Comparison of ENCODE assay signal across 30 mouse cellular contexts in the genomic region with DNA sequence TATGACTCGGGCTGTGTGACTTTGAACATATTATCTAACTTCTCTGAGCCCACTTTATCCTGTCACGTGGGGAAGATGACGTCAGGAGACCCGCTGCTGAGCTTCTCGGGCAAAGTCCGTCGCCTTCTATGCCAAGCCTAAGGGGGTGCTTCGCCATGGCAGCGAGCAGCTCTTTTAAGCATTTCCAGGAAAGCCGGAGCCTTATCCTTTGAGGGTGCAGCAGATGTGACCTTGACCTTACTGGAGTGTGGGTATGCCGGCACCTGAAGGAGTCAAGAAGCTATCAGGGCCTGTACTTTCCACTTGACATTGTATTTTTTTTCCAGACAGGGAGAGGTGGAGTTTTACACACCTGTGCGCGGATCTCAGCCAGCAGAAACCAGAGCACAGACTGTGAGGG. TPM values are rescaled to one million over a fixed set of nuclear protein-coding genes. Genes with fewer than 3 reads are reported as not detected.
A peak's percentile ranks its signal among the peaks of the same experiment; 100 is the strongest.
DNase-seq lines count a peak whose midpoint lies in the region; ATAC-seq and TF ChIP-seq lines count a peak whose summit lies in the region.
"Had no signal": no experiment of that assay in that cellular context is flagged by ENCODE, and none has a peak within 500 bp of the region (broad histone marks: within the 10 kb centered on the region; RNA-seq: fewer than 3 reads in every experiment).

No protein-coding gene starts in this region.

- H3K27me3 ChIP-seq in C2C12 (ENCODE audit: control insufficient read depth, insufficient read depth, insufficient read length), result peaks cover 14% of the 10 kb centered on the region
- no peaks in the 10 kb centered on the region for H3K27me3 ChIP-seq in intestine, embryonic 16.5 days (replicated peaks; ENCODE audit: control insufficient read depth, insufficient read depth, low read length)
- H3K27me3 ChIP-seq in stomach, postnatal 0 days (ENCODE audit: control insufficient read depth, insufficient read depth, low read length), result no peaks in the 10 kb centered on the region
- no peaks in the 10 kb centered on the region for H3K27me3 ChIP-seq in hindbrain, embryonic 11.5 days (ENCODE audit: control insufficient read depth, insufficient read depth, low read length)
- H3K27me3 ChIP-seq: embryonic facial prominence, embryonic 13.5 days; forebrain, embryonic 12.5 days; forebrain, embryonic 15.5 days; heart, embryonic 12.5 days; heart, embryonic 15.5 days; hindbrain, embryonic 12.5 days; hindbrain, embryonic 15.5 days had no signal

- H3K9me3 ChIP-seq in intestine, embryonic 16.5 days (ENCODE audit: control insufficient read depth, low read length), result no peaks in the 10 kb centered on the region
- no peaks in the 10 kb centered on the region for H3K9me3 ChIP-seq in stomach, postnatal 0 days (ENCODE audit: control insufficient read depth, low read length)
- H3K9me3 ChIP-seq in hindbrain, embryonic 11.5 days (ENCODE audit: control insufficient read depth, low read length), result no peaks in the 10 kb centered on the region
- H3K9me3 ChIP-seq: embryonic facial prominence, embryonic 10.5 days; embryonic facial prominence, embryonic 13.5 days; forebrain, embryonic 12.5 days; forebrain, embryonic 15.5 days; G1E; heart, embryonic 12.5 days; heart, embryonic 15.5 days; hindbrain, embryonic 12.5 days; hindbrain, embryonic 15.5 days had no signal

- DNase-seq in adrenal gland, postnatal 14 days, result peak; percentile 29
- no peak for DNase-seq in adrenal gland, adult 2 months
- DNase-seq in stomach, postnatal 0 days (ENCODE audit: low spot score), result peak; percentile 74
- no peak for DNase-seq in hindbrain, embryonic 11.5 days (ENCODE audit: low spot score)
- DNase-seq in gastrocnemius, postnatal 25 days, result no peak
- no peak for DNase-seq in heart, postnatal 25 days (ENCODE audit: low spot score)
- DNase-seq: adrenal gland, postnatal 10 days; cerebellum, adult 11 months; cerebellum, adult 2 months; cerebellum, adult 9-11 months; cerebellum, postnatal 25 days; gastrocnemius, postnatal 10 days; heart, adult 18-20 months; heart, postnatal 10 days; heart, postnatal 4 days had no signal

- H3ac ChIP-seq in C2C12 (ENCODE audit: control insufficient read depth, insufficient read length, low read depth), result no peak overlapping the region

- H3K27ac ChIP-seq in intestine, embryonic 16.5 days (ENCODE audit: low read length), result no peak overlapping the region
- no peak overlapping the region for H3K27ac ChIP-seq in stomach, postnatal 0 days (replicated peaks)
- H3K27ac ChIP-seq in hindbrain, embryonic 11.5 days (ENCODE audit: low read depth, low read length), result no peak overlapping the region
- H3K27ac ChIP-seq: embryonic facial prominence, embryonic 10.5 days; embryonic facial prominence, embryonic 13.5 days; forebrain, embryonic 12.5 days; forebrain, embryonic 15.5 days; heart, embryonic 15.5 days; hindbrain, embryonic 12.5 days; hindbrain, embryonic 15.5 days had no signal

- WGBS in intestine, embryonic 16.5 days, result 49% methylated on average over 13 of the region's 13 CpGs
- WGBS in stomach, postnatal 0 days, result 54% methylated on average over 13 of the region's 13 CpGs
- WGBS in hindbrain, embryonic 11.5 days, result 71% methylated on average over 13 of the region's 13 CpGs

- no peaks in the 10 kb centered on the region for H3K4me1 ChIP-seq in intestine, embryonic 16.5 days (ENCODE audit: control insufficient read depth, insufficient read depth, low read length)
- H3K4me1 ChIP-seq in stomach, postnatal 0 days (replicated peaks; ENCODE audit: control insufficient read depth, insufficient read depth), result no peaks in the 10 kb centered on the region
- no peaks in the 10 kb centered on the region for H3K4me1 ChIP-seq in hindbrain, embryonic 11.5 days (replicated peaks; ENCODE audit: control insufficient read depth, insufficient read depth, low read length)
- H3K4me1 ChIP-seq: embryonic facial prominence, embryonic 13.5 days; forebrain, embryonic 12.5 days; forebrain, embryonic 15.5 days; hindbrain, embryonic 12.5 days; hindbrain, embryonic 15.5 days had no signal

- intact Hi-C loops in heart, postnatal 25 days (cut with DNase I), result no loop called here

- no peak overlapping the region for H3K9ac ChIP-seq in intestine, embryonic 16.5 days (ENCODE audit: low read depth, low read length)
- no peak overlapping the region for H3K9ac ChIP-seq in stomach, postnatal 0 days (ENCODE audit: low read length)
- H3K9ac ChIP-seq in hindbrain, embryonic 11.5 days (ENCODE audit: low read depth, low read length), result no peak overlapping the region
- H3K9ac ChIP-seq: embryonic facial prominence, embryonic 13.5 days; forebrain, embryonic 12.5 days; forebrain, embryonic 15.5 days; heart, embryonic 12.5 days; heart, embryonic 15.5 days; hindbrain, embryonic 12.5 days; hindbrain, embryonic 15.5 days had no signal

- no peak for TF ChIP-seq CTCF in C2C12 (IDR thresholded peaks at IDR 0.05; ENCODE audit: control insufficient read depth, insufficient read depth, insufficient read length)
- no peak for TF ChIP-seq CTCF in stomach, postnatal 0 days (IDR thresholded peaks at IDR 0.05; ENCODE audit: low read depth)

- H3K79me3 ChIP-seq in C2C12 (ENCODE audit: low read depth), result no peaks in the 10 kb centered on the region

- no peak for TF ChIP-seq EP300 in stomach, postnatal 0 days (optimal IDR thresholded peaks at IDR 0.05)

- no peaks in the 10 kb centered on the region for H3K79me2 ChIP-seq in C2C12 (ENCODE audit: control insufficient read depth, insufficient read depth)

- H3K36me3 ChIP-seq in C2C12 (ENCODE audit: control insufficient read depth, insufficient read depth), result no peaks in the 10 kb centered on the region
- H3K36me3 ChIP-seq in intestine, embryonic 16.5 days (ENCODE audit: control insufficient read depth, insufficient read depth, low read length), result no peaks in the 10 kb centered on the region
- no peaks in the 10 kb centered on the region for H3K36me3 ChIP-seq in stomach, postnatal 0 days (ENCODE audit: control insufficient read depth, insufficient read depth, low read length)
- peaks cover 8% of the 10 kb centered on the region for H3K36me3 ChIP-seq in hindbrain, embryonic 11.5 days (ENCODE audit: control insufficient read depth, insufficient read depth, low read length)
- H3K36me3 ChIP-seq: G1E; heart, embryonic 15.5 days; hindbrain, embryonic 15.5 days had no signal

- no peak overlapping the region for H3K4me3 ChIP-seq in C2C12 (ENCODE audit: insufficient read depth, poor library complexity, severe bottlenecking)
- H3K4me3 ChIP-seq in intestine, embryonic 16.5 days (ENCODE audit: low read length), result no peak overlapping the region
- H3K4me3 ChIP-seq in stomach, postnatal 0 days (ENCODE audit: low read depth, low read length), result no peak overlapping the region
- H3K4me3 ChIP-seq in hindbrain, embryonic 11.5 days (ENCODE audit: low read depth, low read length), result no peak overlapping the region
- H3K4me3 ChIP-seq: embryonic facial prominence, embryonic 10.5 days; embryonic facial prominence, embryonic 13.5 days; erythroblast, embryonic 14.5 days; forebrain, embryonic 12.5 days; forebrain, embryonic 15.5 days; heart, embryonic 12.5 days; heart, embryonic 15.5 days; hindbrain, embryonic 12.5 days; hindbrain, embryonic 15.5 days had no signal

- peak; percentile 26; the same call in 1 of the 2 replicates for ATAC-seq in intestine, embryonic 16.5 days
- peak; percentile 70 for ATAC-seq in stomach, postnatal 0 days (ENCODE audit: low FRiP score, low TSS enrichment)
- no peak for ATAC-seq in hindbrain, embryonic 11.5 days (ENCODE audit: low FRiP score)
- ATAC-seq: forebrain, embryonic 15.5 days had no signal

- H3K4me2 ChIP-seq in intestine, embryonic 16.5 days (ENCODE audit: low read depth, low read length), result no peak overlapping the region
- H3K4me2 ChIP-seq in stomach, postnatal 0 days (replicated peaks; ENCODE audit: low read depth), result no peak overlapping the region
- no peak overlapping the region for H3K4me2 ChIP-seq in hindbrain, embryonic 11.5 days (replicated peaks; ENCODE audit: low read depth, low read length)
- H3K4me2 ChIP-seq: embryonic facial prominence, embryonic 13.5 days; forebrain, embryonic 12.5 days; forebrain, embryonic 15.5 days; heart, embryonic 12.5 days; heart, embryonic 15.5 days; hindbrain, embryonic 12.5 days; hindbrain, embryonic 15.5 days had no signal

RNA-seq across cellular contexts. Expression of gene Pla2g1b, which starts 7.1 kb away (rescaled TPM):
- not detected in 2 replicates for total RNA-seq in adrenal gland, postnatal 14 days (2021)
- total RNA-seq in adrenal gland, adult 2 months (2021), result not detected
- polyA plus RNA-seq in adrenal gland, adult 2 months (2012; rRNA removed), result 7.6 TPM in 1 of 2 replicates, not detected in the other
- not detected for polyA plus RNA-seq in C2C12 (2012; fragmentation: generic; extraction: Trizol)
- polyA plus RNA-seq in intestine, embryonic 16.5 days (2015; fragmentation: Nextera tagmentation; extraction: Ambion mirVana), result 1.2 and 1.3 TPM in 2 replicates
- 464 and 489 TPM in 2 replicates for polyA plus RNA-seq in stomach, postnatal 0 days (2015; fragmentation: Nextera tagmentation; extraction: Ambion mirVana)
- 0.56 and 1.1 TPM in 2 replicates for polyA plus RNA-seq in hindbrain, embryonic 11.5 days (2014; fragmentation: Nextera tagmentation; extraction: Ambion mirVana)
- total RNA-seq in gastrocnemius, postnatal 25 days (2021), result not detected
- total RNA-seq in heart, postnatal 25 days (2021), result not detected
- total RNA-seq: adrenal gland, postnatal 10 days; CH12.LX; common myeloid progenitor, adult 5-6 weeks; G1E; gastrocnemius, adult 18-20 months; gastrocnemius, postnatal 10 days; heart, adult 18-20 months; heart, postnatal 10 days; heart, postnatal 4 days had no signal
- polyA plus RNA-seq: cerebellum, adult 2 months; embryonic facial prominence, embryonic 10.5 days; embryonic facial prominence, embryonic 13.5 days; erythroblast, embryonic 14.5 days; forebrain, embryonic 12.5 days; forebrain, embryonic 15.5 days; hindbrain, embryonic 12.5 days; hindbrain, embryonic 15.5 days had no signal

RNA-seq across cellular contexts. Expression of gene Sirt4, which starts 25.6 kb away (rescaled TPM):
- total RNA-seq in adrenal gland, postnatal 14 days (2021), result 18.1 and 23.5 TPM in 2 replicates
- 10 to 100 TPM; 15.1 to 28.0 TPM for total RNA-seq in adrenal gland, adult 2 months (2021)
- polyA plus RNA-seq in adrenal gland, adult 2 months (2012; rRNA removed), result 47.4 and 61.7 TPM in 2 replicates
- polyA plus RNA-seq in C2C12 (2012; fragmentation: generic; extraction: Trizol), result 9.2 TPM
- 20.4 and 23.1 TPM in 2 replicates for polyA plus RNA-seq in intestine, embryonic 16.5 days (2015; fragmentation: Nextera tagmentation; extraction: Ambion mirVana)
- 10.1 and 11.5 TPM in 2 replicates for polyA plus RNA-seq in stomach, postnatal 0 days (2015; fragmentation: Nextera tagmentation; extraction: Ambion mirVana)
- 21.3 and 23.1 TPM in 2 replicates for polyA plus RNA-seq in hindbrain, embryonic 11.5 days (2014; fragmentation: Nextera tagmentation; extraction: Ambion mirVana)
- 10 to 100 TPM; 13.8 to 14.1 TPM for total RNA-seq in gastrocnemius, postnatal 25 days (2021)
- total RNA-seq in heart, postnatal 25 days (2021), result 10 to 100 TPM; 16.8 to 18.5 TPM

RNA-seq across cellular contexts. Expression of gene Msi1, which starts 29.5 kb away (rescaled TPM):
- 15.2 and 15.8 TPM in 2 replicates for total RNA-seq in adrenal gland, postnatal 14 days (2021)
- total RNA-seq in adrenal gland, adult 2 months (2021), result 10 to 100 TPM; 16.3 to 19.1 TPM
- 24.0 and 29.5 TPM in 2 replicates for polyA plus RNA-seq in adrenal gland, adult 2 months (2012; rRNA removed)
- 0.90 TPM for polyA plus RNA-seq in C2C12 (2012; fragmentation: generic; extraction: Trizol)
- polyA plus RNA-seq in intestine, embryonic 16.5 days (2015; fragmentation: Nextera tagmentation; extraction: Ambion mirVana), result 3.0 and 4.5 TPM in 2 replicates
- polyA plus RNA-seq in stomach, postnatal 0 days (2015; fragmentation: Nextera tagmentation; extraction: Ambion mirVana), result 3.2 and 3.6 TPM in 2 replicates
- 136 and 141 TPM in 2 replicates for polyA plus RNA-seq in hindbrain, embryonic 11.5 days (2014; fragmentation: Nextera tagmentation; extraction: Ambion mirVana)
- total RNA-seq in gastrocnemius, postnatal 25 days (2021), result under 1 TPM; 0.29 to 0.61 TPM
- total RNA-seq in heart, postnatal 25 days (2021), result 1 to 10 TPM in 1 of 2 experiments, under 1 TPM in 1; 0.98 to 1.3 TPM
- total RNA-seq: common myeloid progenitor, adult 5-6 weeks had no signal

RNA-seq across cellular contexts. Expression of gene Pxn, which starts 47.6 kb away (rescaled TPM):
- total RNA-seq in adrenal gland, postnatal 14 days (2021), result 48.9 and 54.8 TPM in 2 replicates
- total RNA-seq in adrenal gland, adult 2 months (2021), result 10 to 100 TPM; 39.4 to 47.2 TPM
- 66.9 and 67.5 TPM in 2 replicates for polyA plus RNA-seq in adrenal gland, adult 2 months (2012; rRNA removed)
- polyA plus RNA-seq in C2C12 (2012; fragmentation: generic; extraction: Trizol), result 46.8 TPM
- 71.9 and 88.2 TPM in 2 replicates for polyA plus RNA-seq in intestine, embryonic 16.5 days (2015; fragmentation: Nextera tagmentation; extraction: Ambion mirVana)
- polyA plus RNA-seq in stomach, postnatal 0 days (2015; fragmentation: Nextera tagmentation; extraction: Ambion mirVana), result 21.1 and 25.8 TPM in 2 replicates
- 9.0 and 10.1 TPM in 2 replicates for polyA plus RNA-seq in hindbrain, embryonic 11.5 days (2014; fragmentation: Nextera tagmentation; extraction: Ambion mirVana)
- 10 to 100 TPM; 70.0 to 78.1 TPM for total RNA-seq in gastrocnemius, postnatal 25 days (2021)
- 10 to 100 TPM; 34.4 to 39.5 TPM for total RNA-seq in heart, postnatal 25 days (2021)

Comparison
In these comparisons a context has a peak if more than half of its experiments do, and no peak if none do; other contexts are left out.
1. DNase-seq: peak in adrenal gland, postnatal 14 days (single experiment) and stomach, postnatal 0 days (single experiment); none in adrenal gland, adult 2 months (single experiment), hindbrain, embryonic 11.5 days (single experiment), gastrocnemius, postnatal 25 days (single experiment) and heart, postnatal 25 days (single experiment).
2. RNA of gene Pla2g1b, which starts 7.1 kb away (polyA plus RNA-seq): 464 to 489 TPM in stomach, postnatal 0 days; 1.2 to 1.3 TPM in intestine, embryonic 16.5 days, 0.56 to 1.1 TPM in hindbrain, embryonic 11.5 days, 7.6 TPM in adrenal gland, adult 2 months and not detected in C2C12 (single experiment); every median in the first group is over 10 times any median in the second.